Mouse (Mus musculus): ENCODE measurements around the gene Lhfpl2. TPM values are rescaled to one million over a fixed set of nuclear protein-coding genes. Genes with fewer than 3 reads are reported as not detected.

The Lhfpl2 gene
- polyA plus RNA-seq, 1 experiment from 2014 or later: 64.5 TPM

GRCm38 (mm10) chr13:94239488-94239887 lies 181.9 kb downstream of the Lhfpl2 start:
- no peak overlapping the region for H3K27ac ChIP-seq (ENCODE audit: low read depth)
- H3K4me3 ChIP-seq (ENCODE audit: low read depth, low read length): no peak overlapping the region
- WGBS: 61% methylated on average over 4 of the region's 4 CpGs
- H3K27me3 ChIP-seq (ENCODE audit: insufficient read depth, low read length): no peaks in the 10 kb centered on the region
- ATAC-seq (ENCODE audit: insufficient read depth) (no peak), DNase-seq (no peak)
- H3K36me3 ChIP-seq (ENCODE audit: insufficient read depth): no peaks in the 10 kb centered on the region
- no peaks in the 10 kb centered on the region for H3K9me3 ChIP-seq (ENCODE audit: low read depth, low read length)
- no peak overlapping the region for H3K9ac ChIP-seq
- TF ChIP-seq CTCF (IDR thresholded peaks at IDR 0.05; ENCODE audit: low read depth): no peak
- no peaks in the 10 kb centered on the region for H3K4me1 ChIP-seq (ENCODE audit: insufficient read depth)
- no peak overlapping the region for H3K4me2 ChIP-seq

DNA sequence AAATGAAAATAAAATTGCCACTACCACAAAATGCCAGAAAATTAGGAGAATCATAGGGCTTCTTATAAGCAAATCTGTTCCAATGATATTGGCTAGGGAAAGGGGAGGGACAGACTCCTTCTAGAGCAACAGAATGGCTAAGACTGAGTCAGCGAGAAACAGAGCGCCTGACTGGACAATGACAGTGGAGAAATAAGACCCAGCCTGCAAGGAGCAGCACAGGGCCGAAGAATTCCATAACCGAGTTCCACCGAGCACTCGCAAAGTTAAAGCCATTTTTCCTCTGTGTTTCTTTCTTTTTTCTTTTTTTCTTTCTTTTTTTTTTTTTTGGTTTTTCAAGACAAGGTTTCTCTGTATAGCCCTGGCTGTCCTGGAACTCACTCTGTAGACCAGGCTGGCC lies 182.5 kb downstream of the Lhfpl2 start:
- TF ChIP-seq CTCF (IDR thresholded peaks at IDR 0.05; ENCODE audit: low read depth): no peak
- no peak overlapping the region for H3K9ac ChIP-seq
- DNase-seq: peak; percentile 16
- no peak overlapping the region for H3K4me2 ChIP-seq
- no peak overlapping the region for H3K4me3 ChIP-seq (ENCODE audit: low read depth, low read length)
- H3K4me1 ChIP-seq (ENCODE audit: insufficient read depth): no peaks in the 10 kb centered on the region
- 79% methylated on average over 6 of the region's 6 CpGs for WGBS
- no peak overlapping the region for H3K27ac ChIP-seq (ENCODE audit: low read depth)
- no peaks in the 10 kb centered on the region for H3K9me3 ChIP-seq (ENCODE audit: low read depth, low read length)
- H3K36me3 ChIP-seq (ENCODE audit: insufficient read depth): no peaks in the 10 kb centered on the region
- no peak for ATAC-seq (ENCODE audit: insufficient read depth)
- no peaks in the 10 kb centered on the region for H3K27me3 ChIP-seq (ENCODE audit: insufficient read depth, low read length)

DNA sequence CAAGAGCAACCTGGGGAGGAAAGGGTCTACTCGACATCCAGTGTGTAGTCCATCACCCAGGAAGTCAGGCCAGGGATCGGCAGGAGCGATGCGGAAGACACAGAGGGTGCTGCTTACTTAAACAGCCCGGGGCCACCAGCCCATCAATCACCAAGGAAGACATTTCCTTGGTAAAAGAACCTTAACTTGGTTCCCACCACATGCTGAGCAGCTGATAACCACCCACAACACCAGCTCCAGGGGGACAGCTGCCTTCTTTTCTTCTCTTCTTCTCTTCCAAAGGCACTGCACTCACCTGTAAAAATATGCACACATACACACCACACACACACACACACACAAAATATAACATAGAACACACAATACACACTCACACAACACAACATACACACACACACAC lies 183.3 kb downstream of the Lhfpl2 start:
- no peak overlapping the region for H3K27ac ChIP-seq (ENCODE audit: low read depth)
- H3K9ac ChIP-seq: no peak overlapping the region
- ATAC-seq (ENCODE audit: insufficient read depth) (no peak), DNase-seq (no peak)
- H3K27me3 ChIP-seq (ENCODE audit: insufficient read depth, low read length): no peaks in the 10 kb centered on the region
- 20% methylated on average over 5 of the region's 5 CpGs for WGBS
- no peaks in the 10 kb centered on the region for H3K9me3 ChIP-seq (ENCODE audit: low read depth, low read length)
- H3K4me1 ChIP-seq (ENCODE audit: insufficient read depth): no peaks in the 10 kb centered on the region
- TF ChIP-seq CTCF (IDR thresholded peaks at IDR 0.05; ENCODE audit: low read depth): no peak
- no peak overlapping the region for H3K4me3 ChIP-seq (ENCODE audit: low read depth, low read length)
- H3K4me2 ChIP-seq: no peak overlapping the region
- H3K36me3 ChIP-seq (ENCODE audit: insufficient read depth): no peaks in the 10 kb centered on the region

GRCm38 (mm10) chr13:94241892-94242524 lies 184.4 kb downstream of the Lhfpl2 start:
- no peak for ATAC-seq (ENCODE audit: insufficient read depth)
- Histone ChIP-seq H3K9me3 (ENCODE audit: low read depth, low read length) (no peaks in the 10 kb centered on the region), H3K9ac (no peak overlapping the region)

GRCm38 (mm10) chr13:94242897-94243296 lies 185.3 kb downstream of the Lhfpl2 start:
- Histone ChIP-seq H3K4me1 (ENCODE audit: insufficient read depth) (no peaks in the 10 kb centered on the region), H3K9ac (no peak overlapping the region), H3K27me3 (ENCODE audit: insufficient read depth, low read length) (no peaks in the 10 kb centered on the region), H3K9me3 (ENCODE audit: low read depth, low read length) (no peaks in the 10 kb centered on the region), H3K4me3 (ENCODE audit: low read depth, low read length) (no peak overlapping the region), H3K27ac (ENCODE audit: low read depth) (no peak overlapping the region), H3K4me2 (no peak overlapping the region), H3K36me3 (ENCODE audit: insufficient read depth) (no peaks in the 10 kb centered on the region)
- DNase-seq (no peak), ATAC-seq (ENCODE audit: insufficient read depth) (no peak)
- no peak for TF ChIP-seq CTCF (IDR thresholded peaks at IDR 0.05; ENCODE audit: low read depth)
- WGBS: 70% methylated on average over 2 of the region's 2 CpGs

More at GRCm38 (mm10) chr13:94241892-94242524, 184.4 kb downstream of the Lhfpl2 start:
- TF ChIP-seq CTCF (IDR thresholded peaks at IDR 0.05; ENCODE audit: low read depth): no peak
- Histone ChIP-seq H3K4me2 (no peak overlapping the region), H3K27ac (ENCODE audit: low read depth) (no peak overlapping the region), H3K36me3 (ENCODE audit: insufficient read depth) (no peaks in the 10 kb centered on the region), H3K27me3 (ENCODE audit: insufficient read depth, low read length) (no peaks in the 10 kb centered on the region), H3K4me3 (ENCODE audit: low read depth, low read length) (no peak overlapping the region), H3K4me1 (ENCODE audit: insufficient read depth) (no peaks in the 10 kb centered on the region)
- 43% methylated on average over 4 of the region's 4 CpGs for WGBS
- DNase-seq: no peak

Other genes starting within 250 kb of the Lhfpl2 start
- gene Scamp1, start 228.1 kb downstream of the Lhfpl2 start, polyA plus RNA-seq (2014; fragmentation: Nextera tagmentation; extraction: Ambion mirVana): 25.4 and 28.8 TPM in 2 replicates

Measured in lung, embryonic 14.5 days (tissue).